Mouse (Mus musculus) embryonic facial prominence, embryonic 12.5 days (tissue): ENCODE data around the gene Arhgef40. TPM values are rescaled to one million over a fixed set of nuclear protein-coding genes. Genes with fewer than 3 reads are reported as not detected.

Source experiments
- ATAC-seq: fragments of 200-750 bp; cut with Nextera tagmentation; 2 replicates; pipeline ENCODE4 v1.8.0; 2017; ENCODE audit not compliant: insufficient number of reproducible peaks, insufficient read depth, low FRiP score, low TSS enrichment
- H3K27ac ChIP-seq: fragments of 300-500 bp; sonication (generic); 2 replicates; pipeline ENCODE4 v1.5.1; 2016; ENCODE audit warnings: mild to moderate bottlenecking
- H3K27me3 ChIP-seq: fragments of 300-500 bp; sonication (generic); 2 replicates; pipeline ENCODE4 v1.6.1; 2016; ENCODE audit warnings: mild to moderate bottlenecking, moderate library complexity
- H3K36me3 ChIP-seq: fragments of 300-500 bp; sonication (generic); 2 replicates; pipeline ENCODE4 v1.6.1; 2016; ENCODE audit warnings: mild to moderate bottlenecking
- H3K4me1 ChIP-seq: fragments of 300-500 bp; sonication (generic); 2 replicates; pipeline ENCODE4 v1.6.1; 2016
- H3K4me2 ChIP-seq: fragments of 300-500 bp; sonication (generic); replicated peaks from 2 replicates; pipeline ENCODE4 v1.6.1; 2016; ENCODE audit warnings: mild to moderate bottlenecking, moderate library complexity
- H3K4me3 ChIP-seq: fragments of 300-500 bp; sonication (generic); 2 replicates; pipeline ENCODE4 v1.5.1; 2016; ENCODE audit warnings: mild to moderate bottlenecking
- H3K9ac ChIP-seq: fragments of 300-500 bp; sonication (generic); 2 replicates; pipeline ENCODE4 v1.6.1; 2016; ENCODE audit warnings: mild to moderate bottlenecking, moderate library complexity
- H3K9me3 ChIP-seq: fragments of 300-500 bp; sonication (generic); 2 replicates; pipeline ENCODE4 v1.6.1; 2016; ENCODE audit warnings: mild to moderate bottlenecking, moderate library complexity
- WGBS: fragments of 180-500 bp; shearing (Covaris S2); methylation state at CpG from one replicate; pipeline ENCODE4 v1.1.7; 2016; 5-methylcytosine and 5-hydroxymethylcytosine counted together
- polyA plus RNA-seq: library from polyadenylated mRNA; unstranded; fragments of >200 nt; fragmentation: Nextera tagmentation; extraction: Ambion mirVana; gene quantifications from 2 replicates; pipeline ENCODE4 v1.2.1, GENCODE M21; 2016

Arhgef40 gene
- polyA plus RNA-seq, 1 experiment from 2014 or later = 204 TPM

- WGBS = 48% methylated on average over 8 of the region's 8 CpGs
- ATAC-seq = no peak
- peaks cover 64% of the 10 kb centered on the region for H3K4me1 ChIP-seq
- H3K27ac ChIP-seq = peak overlapping the region; percentile 97
- peaks cover 13% of the 10 kb centered on the region for H3K36me3 ChIP-seq
- peak overlapping the region; percentile 65 for H3K4me3 ChIP-seq
- no peaks in the 10 kb centered on the region for H3K27me3 ChIP-seq
- H3K4me2 ChIP-seq = peak overlapping the region; percentile 54
- no peaks in the 10 kb centered on the region for H3K9me3 ChIP-seq
- H3K9ac ChIP-seq = peak overlapping the region; percentile 86
Observed at GRCm38 (mm10) chr14:52013021-52013610, 28.6 kb downstream of the Arhgef40 start.

GRCm38 (mm10) chr14:52013771-52014219 lies 29.3 kb downstream of the Arhgef40 start:
- Histone ChIP-seq H3K27me3 (no peaks in the 10 kb centered on the region), H3K4me3 (peak overlapping the region; percentile 65), H3K4me2 (peak overlapping the region; percentile 54), H3K4me1 (peaks cover 64% of the 10 kb centered on the region), H3K36me3 (peaks cover 6% of the 10 kb centered on the region), H3K9ac (peak overlapping the region; percentile 86), H3K27ac (peak overlapping the region; percentile 97), H3K9me3 (no peaks in the 10 kb centered on the region)
- no peak for ATAC-seq
- under 1% methylated on average over 16 of the region's 24 CpGs for WGBS

GRCm38 (mm10) chr14:52014271-52014760 lies 29.8 kb downstream of the Arhgef40 start:
- Histone ChIP-seq H3K4me3 (peak overlapping the region; percentile 65), H3K36me3 (peaks cover under 1% of the 10 kb centered on the region; the same call in 1 of the 2 replicates), H3K27ac (peak overlapping the region; percentile 97), H3K9ac (peak overlapping the region; percentile 86), H3K4me1 (peaks cover 63% of the 10 kb centered on the region), H3K4me2 (peak overlapping the region; percentile 54), H3K27me3 (no peaks in the 10 kb centered on the region), H3K9me3 (no peaks in the 10 kb centered on the region)
- 0% methylated on average over 14 of the region's 80 CpGs for WGBS
- no peak for ATAC-seq

GRCm38 (mm10) chr14:52014761-52015311 lies 30.3 kb downstream of the Arhgef40 start:
- Histone ChIP-seq H3K27ac (peak overlapping the region; percentile 97), H3K27me3 (no peaks in the 10 kb centered on the region), H3K4me3 (peak overlapping the region; percentile 65), H3K36me3 (no peaks in the 10 kb centered on the region), H3K4me1 (peaks cover 57% of the 10 kb centered on the region), H3K9me3 (no peaks in the 10 kb centered on the region), H3K9ac (peak overlapping the region; percentile 86), H3K4me2 (peak overlapping the region; percentile 54)
- no peak for ATAC-seq
- under 1% methylated on average over 25 of the region's 28 CpGs for WGBS

GRCm38 (mm10) chr14:52015445-52016100 lies 31.1 kb downstream of the Arhgef40 start, which contains the start of gene Tmem253:
Tmem253 (plus strand) TSS chr14:52015658.
- no peak for ATAC-seq
- H3K27me3 ChIP-seq = no peaks in the 10 kb centered on the region
- WGBS = 47% methylated on average over 6 of the region's 6 CpGs
- H3K4me2 ChIP-seq = peak within 1 kb of the TSS; percentile 54
- no peaks in the 10 kb centered on the region for H3K36me3 ChIP-seq
- peak within 1 kb of the TSS; percentile 86 for H3K9ac ChIP-seq
- H3K4me1 ChIP-seq = peaks cover 51% of the 10 kb centered on the region
- peak within 1 kb of the TSS; percentile 65 for H3K4me3 ChIP-seq
- H3K27ac ChIP-seq = peak within 1 kb of the TSS; percentile 97
- no peaks in the 10 kb centered on the region for H3K9me3 ChIP-seq

- H3K27ac ChIP-seq = no peak overlapping the region
- H3K9ac ChIP-seq = 0 out of 2 replicates have a peak overlapping the region, but pooled peaks have one; percentile 1
- H3K36me3 ChIP-seq = no peaks in the 10 kb centered on the region
- no peaks in the 10 kb centered on the region for H3K27me3 ChIP-seq
- H3K4me3 ChIP-seq = no peak overlapping the region
- ATAC-seq = no peak
- H3K4me1 ChIP-seq = peaks cover 46% of the 10 kb centered on the region
- no peak overlapping the region for H3K4me2 ChIP-seq
- 71% methylated on average over 13 of the region's 13 CpGs for WGBS
- no peaks in the 10 kb centered on the region for H3K9me3 ChIP-seq
Observed at GRCm38 (mm10) chr14:52016625-52017405, 32.3 kb downstream of the Arhgef40 start.

- Histone ChIP-seq H3K4me2 (no peak overlapping the region), H3K9me3 (no peaks in the 10 kb centered on the region), H3K27ac (no peak overlapping the region), H3K9ac (no peak overlapping the region), H3K36me3 (no peaks in the 10 kb centered on the region), H3K27me3 (no peaks in the 10 kb centered on the region), H3K4me1 (peaks cover 43% of the 10 kb centered on the region), H3K4me3 (no peak overlapping the region)
- ATAC-seq = no peak
- WGBS = 81% methylated on average over 4 of the region's 4 CpGs
Observed at GRCm38 (mm10) chr14:52017662-52018061, 33.1 kb downstream of the Arhgef40 start.

GRCm38 (mm10) chr14:52018248-52019050 lies 33.9 kb downstream of the Arhgef40 start:
- Histone ChIP-seq H3K36me3 (no peaks in the 10 kb centered on the region), H3K27me3 (no peaks in the 10 kb centered on the region), H3K4me2 (peak overlapping the region; percentile 62), H3K9me3 (no peaks in the 10 kb centered on the region), H3K27ac (peak overlapping the region; percentile 99), H3K4me3 (peak overlapping the region; percentile 69), H3K4me1 (peaks cover 38% of the 10 kb centered on the region), H3K9ac (peak overlapping the region; percentile 91; the same call in 1 of the 2 replicates)
- WGBS = 87% methylated on average over 15 of the region's 15 CpGs
- no peak for ATAC-seq

GRCm38 (mm10) chr14:52019051-52019589 lies 34.6 kb downstream of the Arhgef40 start:
- peak overlapping the region; percentile 91 for H3K9ac ChIP-seq
- 36% methylated on average over 12 of the region's 12 CpGs for WGBS
- peak overlapping the region; percentile 99 for H3K27ac ChIP-seq
- no peak for ATAC-seq
- H3K36me3 ChIP-seq = no peaks in the 10 kb centered on the region
- H3K9me3 ChIP-seq = no peaks in the 10 kb centered on the region
- H3K4me2 ChIP-seq = peak overlapping the region; percentile 62
- H3K27me3 ChIP-seq = no peaks in the 10 kb centered on the region
- peak overlapping the region; percentile 69 for H3K4me3 ChIP-seq
- H3K4me1 ChIP-seq = peaks cover 35% of the 10 kb centered on the region

- peak overlapping the region; percentile 62 for H3K4me2 ChIP-seq
- H3K36me3 ChIP-seq = no peaks in the 10 kb centered on the region
- H3K9ac ChIP-seq = peak overlapping the region; percentile 91
- peak overlapping the region; percentile 99 for H3K27ac ChIP-seq
- peak; percentile 88 for ATAC-seq
- no peaks in the 10 kb centered on the region for H3K27me3 ChIP-seq
- H3K4me3 ChIP-seq = peak overlapping the region; percentile 69
- H3K4me1 ChIP-seq = peaks cover 35% of the 10 kb centered on the region
- H3K9me3 ChIP-seq = no peaks in the 10 kb centered on the region
- under 1% methylated on average over 66 of the region's 74 CpGs for WGBS
Observed at GRCm38 (mm10) chr14:52019590-52020340, 35.2 kb downstream of the Arhgef40 start.
